Mouse (Mus musculus): ENCODE measurements around the gene Ier3.

DNA sequence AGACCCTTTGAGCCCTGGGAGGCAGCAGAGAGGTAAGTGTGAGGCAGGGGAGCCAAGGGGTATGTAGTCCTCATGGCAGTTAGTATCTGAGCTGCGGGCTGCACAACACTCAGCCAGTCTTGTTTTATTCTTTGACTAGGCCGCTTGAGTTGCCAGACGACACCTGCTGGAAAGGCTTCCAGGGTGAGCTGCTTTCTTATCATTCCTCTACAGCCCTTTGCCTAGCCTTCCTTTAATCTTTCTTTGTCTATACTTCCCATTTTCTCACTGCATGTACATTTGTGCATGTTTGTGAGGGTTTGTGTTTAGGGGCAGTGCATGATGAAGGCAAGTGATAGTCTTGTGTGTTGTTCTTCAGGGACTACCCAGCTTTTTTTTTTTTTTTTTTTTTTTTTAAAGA is 29.5 kb downstream of the Ier3 start:
- TF ChIP-seq CTCF (IDR thresholded peaks at IDR 0.05), result no peak
- TF ChIP-seq POLR2A (IDR thresholded peaks at IDR 0.05; ENCODE audit: insufficient read depth, low read depth, low read length), result no peak
- no peak for TF ChIP-seq EP300 (IDR thresholded peaks at IDR 0.05; ENCODE audit: insufficient read depth, low read depth, low read length)

All from heart, adult 2 months (tissue).